Mouse (Mus musculus) stomach, embryonic 14.5 days (tissue): ENCODE measurements around the gene Zfp607b. TPM values are rescaled to one million over a fixed set of nuclear protein-coding genes. Genes with fewer than 3 reads are reported as not detected.

Source experiments
- ATAC-seq: fragments of 200-750 bp; cut with Nextera tagmentation; 2 replicates; pipeline ENCODE4 v1.8.0; 2017; ENCODE audit warnings: low read depth, moderate TSS enrichment; ENCODE audit not compliant: insufficient number of reproducible peaks, insufficient read depth, low FRiP score
- H3K27ac ChIP-seq: fragments of 300-500 bp; sonication (generic); 2 replicates; pipeline ENCODE4 v1.5.1; 2014; ENCODE audit warnings: mild to moderate bottlenecking, low read length, moderate library complexity, mixed read lengths
- H3K27me3 ChIP-seq: fragments of 300-500 bp; sonication (generic); 2 replicates; pipeline ENCODE4 v1.6.1; 2014; ENCODE audit warnings: low read length, control low read depth, mixed read lengths; ENCODE audit not compliant: control insufficient read depth, insufficient read depth
- H3K36me3 ChIP-seq: fragments of 300-500 bp; sonication (generic); 2 replicates; pipeline ENCODE4 v1.6.1; 2014; ENCODE audit warnings: mild to moderate bottlenecking, control low read depth, low read length, moderate library complexity, mixed read lengths; ENCODE audit not compliant: control insufficient read depth, insufficient read depth
- H3K4me1 ChIP-seq: fragments of 300-500 bp; sonication (generic); 2 replicates; pipeline ENCODE4 v1.6.1; 2014; ENCODE audit warnings: low read length, control low read depth, mixed read lengths; ENCODE audit not compliant: control insufficient read depth, insufficient read depth
- H3K4me2 ChIP-seq: fragments of 300-500 bp; sonication (generic); replicated peaks from 2 replicates; pipeline ENCODE4 v1.6.1; 2014; ENCODE audit warnings: low read depth, low read length, control low read depth
- H3K4me3 ChIP-seq: fragments of 300-500 bp; sonication (generic); 2 replicates; pipeline ENCODE4 v1.5.1; 2014; ENCODE audit warnings: low read depth, low read length, control low read depth
- H3K9ac ChIP-seq: fragments of 300-500 bp; sonication (generic); replicated peaks from 2 replicates; pipeline ENCODE4 v1.6.1; 2014; ENCODE audit warnings: low read depth, mild to moderate bottlenecking, control low read depth, low read length, moderate library complexity, mixed read lengths
- H3K9me3 ChIP-seq: fragments of 300-500 bp; sonication (generic); 2 replicates; pipeline ENCODE4 v1.6.1; 2016; ENCODE audit warnings: low read depth, low read length, control low read depth; ENCODE audit not compliant: control insufficient read depth
- WGBS: fragments of 180-500 bp; shearing (Covaris S2); extraction: QIAGEN DNeasy Blood & Tissue Kit; methylation state at CpG from one replicate; pipeline ENCODE4 v1.1.7; 2014; 5-methylcytosine and 5-hydroxymethylcytosine counted together
- polyA plus RNA-seq: library from polyadenylated mRNA; unstranded; fragments of >200 nt; fragmentation: Nextera tagmentation; extraction: Ambion mirVana; gene quantifications from 2 replicates; pipeline ENCODE4 v1.2.1, GENCODE M21; 2014

Zfp607b gene
- polyA plus RNA-seq, 1 experiment from 2014 or later = 3.3 TPM

GRCm38 (mm10) chr7:27674195-27674521 lies 15.0 kb upstream of the Zfp607b start:
- Histone ChIP-seq H3K36me3 (no peaks in the 10 kb centered on the region), H3K9ac (peak overlapping the region; percentile 91), H3K9me3 (no peaks in the 10 kb centered on the region), H3K27me3 (no peaks in the 10 kb centered on the region), H3K4me2 (peak overlapping the region; percentile 99), H3K27ac (peak overlapping the region; percentile 78), H3K4me3 (peak overlapping the region; percentile 95), H3K4me1 (peaks cover 16% of the 10 kb centered on the region)
- ATAC-seq = peak; percentile 61
- 1% methylated on average over 27 of the region's 38 CpGs for WGBS

- peak within 1 kb of the TSS; percentile 95 for H3K4me3 ChIP-seq
- H3K9ac ChIP-seq = peak within 1 kb of the TSS; percentile 91
- H3K4me2 ChIP-seq = peak within 1 kb of the TSS; percentile 99
- peak; percentile 98 for ATAC-seq
- peak within 1 kb of the TSS; percentile 78 for H3K27ac ChIP-seq
- H3K27me3 ChIP-seq = no peaks in the 10 kb centered on the region
- no peaks in the 10 kb centered on the region for H3K36me3 ChIP-seq
- WGBS = under 1% methylated on average over 31 of the region's 31 CpGs
- H3K4me1 ChIP-seq = peaks cover 16% of the 10 kb centered on the region
- no peaks in the 10 kb centered on the region for H3K9me3 ChIP-seq
Observed at GRCm38 (mm10) chr7:27674522-27675221, 14.5 kb upstream of the Zfp607b start, which contains the start of gene Map3k10. Gene Map3k10 (minus strand): TSS chr7:27674598.

GRCm38 (mm10) chr7:27675222-27675612 lies 13.9 kb upstream of the Zfp607b start:
- Histone ChIP-seq H3K4me2 (peak overlapping the region; percentile 99), H3K4me3 (peak overlapping the region; percentile 95; the same call in 1 of the 2 replicates), H3K9me3 (no peaks in the 10 kb centered on the region), H3K9ac (no peak overlapping the region), H3K27ac (no peak overlapping the region), H3K4me1 (peaks cover 16% of the 10 kb centered on the region), H3K27me3 (no peaks in the 10 kb centered on the region), H3K36me3 (no peaks in the 10 kb centered on the region)
- WGBS = 31% methylated on average over 14 of the region's 14 CpGs
- ATAC-seq = no peak

GRCm38 (mm10) chr7:27683218-27683617 lies 5.9 kb upstream of the Zfp607b start:
- Histone ChIP-seq H3K27me3 (no peaks in the 10 kb centered on the region), H3K9me3 (no peaks in the 10 kb centered on the region), H3K4me2 (no peak overlapping the region), H3K36me3 (no peaks in the 10 kb centered on the region), H3K27ac (no peak overlapping the region), H3K4me3 (no peak overlapping the region), H3K9ac (no peak overlapping the region), H3K4me1 (no peaks in the 10 kb centered on the region; the same call in 1 of the 2 replicates)
- ATAC-seq = no peak
- 56% methylated on average over 2 of the region's 2 CpGs for WGBS

GRCm38 (mm10) chr7:27685220-27685619 lies 3.9 kb upstream of the Zfp607b start:
- 36% methylated on average over 5 of the region's 5 CpGs for WGBS
- no peaks in the 10 kb centered on the region for H3K36me3 ChIP-seq
- no peaks in the 10 kb centered on the region for H3K9me3 ChIP-seq
- no peak overlapping the region for H3K4me3 ChIP-seq
- no peak overlapping the region for H3K9ac ChIP-seq
- no peaks in the 10 kb centered on the region for H3K27me3 ChIP-seq
- H3K27ac ChIP-seq = no peak overlapping the region
- no peaks in the 10 kb centered on the region; the same call in 1 of the 2 replicates for H3K4me1 ChIP-seq
- no peak overlapping the region for H3K4me2 ChIP-seq
- ATAC-seq = no peak

- Histone ChIP-seq H3K4me2 (no peak overlapping the region), H3K9me3 (no peaks in the 10 kb centered on the region), H3K27ac (no peak overlapping the region), H3K9ac (no peak overlapping the region), H3K36me3 (no peaks in the 10 kb centered on the region), H3K27me3 (no peaks in the 10 kb centered on the region), H3K4me1 (no peaks in the 10 kb centered on the region; the same call in 1 of the 2 replicates), H3K4me3 (no peak overlapping the region)
- 2% methylated on average over 6 of the region's 6 CpGs for WGBS
- ATAC-seq = no peak
Observed at GRCm38 (mm10) chr7:27685681-27686080, 3.5 kb upstream of the Zfp607b start.

GRCm38 (mm10) chr7:27687043-27687442 lies 2.1 kb upstream of the Zfp607b start:
- H3K27ac ChIP-seq = no peak overlapping the region
- H3K4me3 ChIP-seq = no peak overlapping the region
- no peaks in the 10 kb centered on the region for H3K36me3 ChIP-seq
- ATAC-seq = no peak
- 77% methylated on average over 1 of the region's 1 CpGs for WGBS
- H3K9me3 ChIP-seq = no peaks in the 10 kb centered on the region
- no peak overlapping the region for H3K9ac ChIP-seq
- no peaks in the 10 kb centered on the region for H3K27me3 ChIP-seq
- H3K4me1 ChIP-seq = no peaks in the 10 kb centered on the region; the same call in 1 of the 2 replicates
- no peak overlapping the region for H3K4me2 ChIP-seq

GRCm38 (mm10) chr7:27687836-27688235 lies 1.3 kb upstream of the Zfp607b start:
- Histone ChIP-seq H3K4me3 (no peak overlapping the region), H3K4me1 (no peaks in the 10 kb centered on the region; the same call in 1 of the 2 replicates), H3K27ac (no peak overlapping the region), H3K9me3 (no peaks in the 10 kb centered on the region), H3K27me3 (no peaks in the 10 kb centered on the region), H3K36me3 (no peaks in the 10 kb centered on the region), H3K9ac (no peak overlapping the region), H3K4me2 (peak overlapping the region; percentile 69; the same call in 1 of the 2 replicates)
- WGBS = 57% methylated on average over 3 of the region's 3 CpGs
- ATAC-seq = no peak
